Mouse (Mus musculus): ENCODE data around the gene Spata13. TPM values are rescaled to one million over a fixed set of nuclear protein-coding genes. Genes with fewer than 3 reads are reported as not detected.

Gene Spata13
- total and polyA plus RNA-seq, 3 experiments, result 0.39 to 1.5 TPM; not detected in 1

- no peak for TF ChIP-seq MEF2A (IDR thresholded peaks at IDR 0.05; ENCODE audit: extremely low read depth, insufficient replicate concordance, low read depth, low read length, poor library complexity, severe bottlenecking)
- no peak for TF ChIP-seq ZMIZ1 (IDR thresholded peaks at IDR 0.05; ENCODE audit: low read depth, low read length)
- TF ChIP-seq UBTF (IDR thresholded peaks at IDR 0.05; ENCODE audit: borderline replicate concordance, insufficient read depth, low read depth, low read length), result no peak
- no peak for TF ChIP-seq USF1 (IDR thresholded peaks at IDR 0.05; ENCODE audit: low read depth, low read length)
- no peak for TF ChIP-seq USF2 (IDR thresholded peaks at IDR 0.05; ENCODE audit: borderline replicate concordance in 1 of 2, insufficient read depth in 1 of 2, low read depth in 1 of 2, low read length in 2 of 2)
- no peak for TF ChIP-seq EP300 (IDR thresholded peaks at IDR 0.05; ENCODE audit: low read depth in 1 of 2, low read length in 2 of 2)
- TF ChIP-seq ETS1 (IDR thresholded peaks at IDR 0.05; ENCODE audit: low read depth, low read length), result no peak
- no peak for TF ChIP-seq E2F4 (IDR thresholded peaks at IDR 0.05; ENCODE audit: borderline replicate concordance, low read depth, low read length)
- TF ChIP-seq MAFK (IDR thresholded peaks at IDR 0.05; ENCODE audit: borderline replicate concordance, low read depth, low read length), result no peak
- no peak for TF ChIP-seq MYB (IDR thresholded peaks at IDR 0.05; ENCODE audit: low read depth, low read length)
- TF ChIP-seq JUND (IDR thresholded peaks at IDR 0.05; ENCODE audit: low read depth, low read length), result no peak
- TF ChIP-seq SIN3A (IDR thresholded peaks at IDR 0.05; ENCODE audit: low read length), result no peak
- TF ChIP-seq HCFC1 (IDR thresholded peaks at IDR 0.05; ENCODE audit: low read depth, low read length), result no peak
- no peak for TF ChIP-seq RCOR1 (IDR thresholded peaks at IDR 0.05; ENCODE audit: low read depth, low read length)
- TF ChIP-seq GATA1 (IDR thresholded peaks at IDR 0.05; ENCODE audit: low read depth, low read length), result no peak
- TF ChIP-seq MAZ (IDR thresholded peaks at IDR 0.05; ENCODE audit: low read depth, low read length), result no peak
- no peak for TF ChIP-seq ZC3H11A (IDR thresholded peaks at IDR 0.05; ENCODE audit: low read depth, low read length)
- no peak for TF ChIP-seq NELFE (IDR thresholded peaks at IDR 0.05; ENCODE audit: low read depth, low read length)
- no peak for DNase-seq (ENCODE audit: low read depth, low spot score)
- no peaks in the 10 kb centered on the region for H3K36me3 ChIP-seq (ENCODE audit: control insufficient read depth in 1 of 2, insufficient read depth in 2 of 2, low read length in 2 of 2)
Measured at GRCm38 (mm10) chr14:60655941-60656700, 22.3 kb downstream of the Spata13 start.

DNA sequence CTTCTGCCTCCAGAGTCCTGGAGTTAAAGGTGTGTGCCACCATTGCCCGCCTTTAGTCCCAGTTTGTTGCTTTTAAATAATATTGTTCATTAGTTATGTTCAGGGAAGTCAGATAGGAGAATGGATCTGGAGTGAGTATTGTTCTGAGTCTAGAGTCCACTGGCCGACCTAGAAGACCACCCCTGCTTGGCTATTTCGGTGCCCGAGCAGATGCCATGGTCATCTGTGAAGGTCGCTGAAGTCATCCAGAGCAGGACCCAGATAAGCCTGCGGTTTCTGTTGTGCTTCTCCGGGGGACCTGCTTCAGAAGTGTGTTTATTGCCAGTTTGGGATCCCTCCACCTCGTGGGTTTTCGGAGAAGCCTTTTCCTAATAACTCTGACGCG lies 22.9 kb downstream of the Spata13 start:
- H3K36me3 ChIP-seq (ENCODE audit: control insufficient read depth in 1 of 2, insufficient read depth in 2 of 2, low read length in 2 of 2), result no peaks in the 10 kb centered on the region

More at GRCm38 (mm10) chr14:60655941-60656700, 22.3 kb downstream of the Spata13 start:
- Histone ChIP-seq H3K27ac (ENCODE audit: control insufficient read depth, low read depth, low read length) (no peak overlapping the region), H3K9ac (ENCODE audit: control insufficient read depth, low read depth, low read length, poor library complexity, severe bottlenecking) (no peak overlapping the region), H3K27me3 (ENCODE audit: control insufficient read depth in 1 of 2, insufficient read depth in 2 of 2, low read length in 2 of 2) (no peaks in the 10 kb centered on the region), H3K79me2 (ENCODE audit: control insufficient read depth, insufficient read depth, low read length, poor library complexity) (no peaks in the 10 kb centered on the region), H3K4me1 (ENCODE audit: control insufficient read depth in 1 of 2, insufficient read depth in 2 of 2, low read length in 2 of 2) (peaks cover 0 to 4% of the 10 kb centered on the region in 2 experiments; a peak in 1 of 4 replicates), H3K4me3 (ENCODE audit: control insufficient read depth in 1 of 2, insufficient read depth in 1 of 2, low read depth in 2 of 2, low read length in 2 of 2) (no peak overlapping the region), H3K9me3 (replicated peaks; ENCODE audit: insufficient read depth, low read length) (no peaks in the 10 kb centered on the region)

More for the DNA sequence above, 22.9 kb downstream of the Spata13 start:
- TF ChIP-seq TAL1 (IDR thresholded peaks at IDR 0.05; ENCODE audit: low read length) (no peak), POLR2A (IDR thresholded peaks at IDR 0.05; ENCODE audit: control insufficient read depth in 1 of 2, insufficient read depth in 1 of 2, low read depth in 1 of 2, low read length in 2 of 2, poor library complexity in 1 of 2) (no peak), KAT2A (conservative IDR thresholded peaks at IDR 0.05; ENCODE audit: low read depth, low read length) (no peak)
- no peaks in the 10 kb centered on the region for H3K27me3 ChIP-seq (ENCODE audit: control insufficient read depth in 1 of 2, insufficient read depth in 2 of 2, low read length in 2 of 2)
- no peak overlapping the region for H3K27ac ChIP-seq (ENCODE audit: control insufficient read depth, low read depth, low read length)
- H3K79me2 ChIP-seq (ENCODE audit: control insufficient read depth, insufficient read depth, low read length, poor library complexity), result no peaks in the 10 kb centered on the region
- no peaks in the 10 kb centered on the region for H3K9me3 ChIP-seq (replicated peaks; ENCODE audit: insufficient read depth, low read length)
- peaks cover 0 to 4% of the 10 kb centered on the region in 2 experiments; a peak in 1 of 4 replicates for H3K4me1 ChIP-seq (ENCODE audit: control insufficient read depth in 1 of 2, insufficient read depth in 2 of 2, low read length in 2 of 2)
- H3K9ac ChIP-seq (ENCODE audit: control insufficient read depth, low read depth, low read length, poor library complexity, severe bottlenecking), result no peak overlapping the region
- H3K4me3 ChIP-seq (ENCODE audit: control insufficient read depth in 1 of 2, insufficient read depth in 1 of 2, low read depth in 2 of 2, low read length in 2 of 2), result no peak overlapping the region
- no peak for DNase-seq (ENCODE audit: low read depth, low spot score)

All from MEL (cell line).